Comparison of ENCODE assay signal across 34 mouse cellular contexts in the genomic region with DNA sequence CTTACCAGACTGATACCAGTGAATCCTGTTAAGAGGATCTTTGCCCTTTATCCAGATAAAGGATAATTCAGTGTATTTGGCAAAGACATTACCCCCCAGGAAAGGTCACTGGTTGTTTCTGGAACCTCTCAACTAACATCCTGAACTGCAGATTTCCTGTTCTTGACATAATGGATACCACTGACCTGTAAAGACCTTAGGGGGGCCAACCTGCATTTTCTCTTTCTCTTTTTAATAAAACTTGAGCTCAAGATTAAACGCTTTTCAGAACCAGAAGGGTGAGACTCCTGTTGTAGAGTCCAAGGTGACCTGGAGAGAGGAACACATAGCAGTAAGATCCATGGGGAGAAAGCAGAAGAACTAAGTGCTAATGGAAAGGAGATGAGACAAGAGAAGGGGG. TPM values are rescaled to one million over a fixed set of nuclear protein-coding genes. Genes with fewer than 3 reads are reported as not detected.
"Had no signal": no experiment of that assay in that cellular context is flagged by ENCODE, and none has a peak within 500 bp of the region (broad histone marks: within the 10 kb centered on the region; RNA-seq: fewer than 3 reads in every experiment).

A gene (plus strand): TSS at position 301 of the 400 bp plus-strand sequence.

- H3K36me3 ChIP-seq: embryonic facial prominence, embryonic 10.5 days; embryonic facial prominence, embryonic 12.5 days; embryonic facial prominence, embryonic 13.5 days; embryonic facial prominence, embryonic 15.5 days; forebrain, embryonic 10.5 days; forebrain, embryonic 12.5 days; forebrain, embryonic 15.5 days had no signal

- DNase-seq: cerebellum, adult 8-10 months; cerebellum, adult 9-10 months; cerebellum, adult 9-11 months; cerebellum, postnatal 10 days; cerebellum, postnatal 14 days; cerebellum, postnatal 25 days; cerebellum, postnatal 36 days; embryo, embryonic 11 days; forebrain, postnatal 0 days; gastrocnemius, adult 2 months; gastrocnemius, postnatal 10 days; gastrocnemius, postnatal 14 days; gastrocnemius, postnatal 25 days; gastrocnemius, postnatal 36 days; heart, adult 11 months; heart, adult 18-20 months; heart, adult 2 months had no signal

- H3K9ac ChIP-seq: embryonic facial prominence, embryonic 12.5 days; embryonic facial prominence, embryonic 13.5 days; embryonic facial prominence, embryonic 15.5 days; forebrain, embryonic 12.5 days; forebrain, embryonic 13.5 days; forebrain, embryonic 15.5 days; forebrain, postnatal 0 days had no signal

- ATAC-seq: forebrain, embryonic 13.5 days; forebrain, embryonic 14.5 days; forebrain, embryonic 15.5 days; forebrain, embryonic 16.5 days; forebrain, postnatal 0 days had no signal

- H3K4me1 ChIP-seq: embryonic facial prominence, embryonic 10.5 days; embryonic facial prominence, embryonic 12.5 days; embryonic facial prominence, embryonic 13.5 days; embryonic facial prominence, embryonic 15.5 days; forebrain, embryonic 10.5 days; forebrain, embryonic 12.5 days; forebrain, embryonic 13.5 days; forebrain, embryonic 15.5 days had no signal

- H3K27me3 ChIP-seq: embryonic facial prominence, embryonic 12.5 days; embryonic facial prominence, embryonic 13.5 days; embryonic facial prominence, embryonic 15.5 days; forebrain, embryonic 12.5 days; forebrain, embryonic 13.5 days; forebrain, embryonic 15.5 days had no signal

- H3K27ac ChIP-seq: embryonic facial prominence, embryonic 10.5 days; embryonic facial prominence, embryonic 12.5 days; embryonic facial prominence, embryonic 13.5 days; embryonic facial prominence, embryonic 15.5 days; forebrain, embryonic 10.5 days; forebrain, embryonic 12.5 days; forebrain, embryonic 13.5 days; forebrain, embryonic 15.5 days; gastrocnemius, adult 2 months; heart, adult 2 months had no signal

- H3K4me2 ChIP-seq: embryonic facial prominence, embryonic 12.5 days; embryonic facial prominence, embryonic 13.5 days; embryonic facial prominence, embryonic 15.5 days; forebrain, embryonic 12.5 days; forebrain, embryonic 13.5 days; forebrain, embryonic 15.5 days had no signal

- H3K9me3 ChIP-seq: embryonic facial prominence, embryonic 10.5 days; embryonic facial prominence, embryonic 12.5 days; embryonic facial prominence, embryonic 13.5 days; embryonic facial prominence, embryonic 15.5 days; forebrain, embryonic 10.5 days; forebrain, embryonic 12.5 days; forebrain, embryonic 13.5 days; forebrain, embryonic 15.5 days had no signal

- H3K4me3 ChIP-seq: embryonic facial prominence, embryonic 10.5 days; embryonic facial prominence, embryonic 12.5 days; embryonic facial prominence, embryonic 13.5 days; embryonic facial prominence, embryonic 15.5 days; erythroblast, embryonic 14.5 days; forebrain, embryonic 10.5 days; forebrain, embryonic 12.5 days; forebrain, embryonic 13.5 days; forebrain, embryonic 15.5 days; gastrocnemius, adult 2 months; heart, adult 2 months had no signal

RNA-seq across cellular contexts. Expression of the gene that starts here (rescaled TPM):
- polyA plus RNA-seq: cortical plate, adult 2 months; embryonic facial prominence, embryonic 10.5 days; embryonic facial prominence, embryonic 11.5 days; embryonic facial prominence, embryonic 12.5 days; embryonic facial prominence, embryonic 13.5 days; embryonic facial prominence, embryonic 14.5 days; embryonic facial prominence, embryonic 15.5 days; erythroblast, embryonic 14.5 days; forebrain, embryonic 10.5 days; forebrain, embryonic 11.5 days; forebrain, embryonic 12.5 days; forebrain, embryonic 13.5 days; forebrain, embryonic 14.5 days; forebrain, embryonic 15.5 days; forebrain, embryonic 16.5 days; forebrain, postnatal 0 days; frontal cortex, adult 2 months; gonadal fat pad, adult 2 months; heart, adult 2 months had no signal
